Mouse (Mus musculus) right cerebral cortex, postnatal 14 days (tissue): ENCODE results near the gene Mettl5.
"Not testable (repeated sequence)": the region's sequence is repeated elsewhere in the genome, so short reads cannot be mapped to it uniquely, and the experiment has no call there.

ENCODE experiments used
- DNase-seq: peaks from one replicate; pipeline ENCODE4 v3.0.0; 2022

The Mettl5 gene

GRCm38 (mm10) chr2:69885451-69886305 lies at the start of gene Mettl5:
Mettl5 (minus strand) TSS chr2:69885615.
- peak; percentile 93 for DNase-seq

DNA sequence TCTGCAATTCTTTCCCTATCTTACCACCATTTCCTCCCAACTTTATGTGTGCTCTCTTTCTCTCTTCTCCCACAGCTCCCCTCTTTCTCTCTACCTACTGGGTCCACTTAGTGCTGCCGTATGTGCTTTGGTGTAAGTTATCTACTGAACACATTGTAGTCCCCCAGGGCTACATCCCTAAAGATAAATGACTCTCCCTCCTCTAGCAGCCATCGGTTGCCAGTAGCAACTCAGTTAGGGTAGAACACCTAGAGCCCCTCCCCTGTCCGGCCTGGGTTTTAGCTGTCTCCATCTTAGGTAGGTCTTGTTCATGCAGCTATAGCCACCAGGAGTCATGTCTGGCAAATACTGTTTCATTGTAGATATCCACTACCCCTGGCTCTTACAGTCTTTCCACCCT lies 39.5 kb upstream of the Mettl5 start:
- no peak for DNase-seq

- no peak for DNase-seq
Measured at GRCm38 (mm10) chr2:69917301-69917700, 31.9 kb upstream of the Mettl5 start.

- DNase-seq, result no peak
Measured at GRCm38 (mm10) chr2:69912801-69913200, 27.4 kb upstream of the Mettl5 start.

- not testable (repeated sequence) for DNase-seq
Measured at GRCm38 (mm10) chr2:69907394-69907793, 22.0 kb upstream of the Mettl5 start.

DNA sequence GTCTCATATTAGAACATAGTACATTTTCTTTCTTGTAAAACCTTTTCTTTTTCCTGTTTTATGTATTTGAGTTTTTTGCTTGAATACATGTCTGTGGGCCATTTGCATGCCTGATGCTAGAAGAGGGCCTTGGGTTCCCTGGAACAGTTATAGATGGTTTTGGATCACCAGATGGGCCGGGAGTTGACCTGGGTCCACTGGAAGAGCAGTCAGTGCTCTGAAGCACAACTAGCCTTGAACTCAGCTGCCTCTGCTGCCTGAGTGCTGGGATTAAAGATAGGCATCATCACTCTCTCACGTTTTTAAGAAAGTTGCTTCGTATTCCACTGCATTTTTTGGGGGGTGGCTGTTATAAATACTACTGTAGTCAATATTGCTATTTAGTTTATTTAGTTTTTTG lies 18.1 kb upstream of the Mettl5 start:
- DNase-seq, result no peak

GRCm38 (mm10) chr2:69897618-69898575 lies 12.5 kb upstream of the Mettl5 start:
- peak; percentile 40 for DNase-seq

- peak; percentile 98 for DNase-seq
Measured at GRCm38 (mm10) chr2:69897039-69897617, 11.7 kb upstream of the Mettl5 start, which contains the start of gene Ubr3. Ubr3 (plus strand) TSS chr2:69897246.

DNA sequence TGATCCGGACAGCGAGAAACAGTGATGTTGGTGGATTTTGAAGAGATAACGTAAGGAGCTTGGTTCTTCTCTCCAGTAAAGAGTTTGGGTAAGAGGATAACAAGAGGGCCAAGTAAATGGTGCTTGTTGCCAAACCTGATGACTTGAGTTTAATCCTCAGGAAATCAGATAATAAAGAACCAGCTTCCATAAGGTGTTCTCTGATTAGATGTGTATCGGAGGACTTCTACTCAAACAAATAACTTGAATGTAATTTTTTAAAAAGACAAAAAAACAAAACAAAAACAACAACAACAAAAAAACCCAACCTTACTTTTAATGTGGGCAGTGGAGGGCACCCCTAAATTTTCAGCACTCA lies 10.8 kb upstream of the Mettl5 start:
- no peak for DNase-seq

DNA sequence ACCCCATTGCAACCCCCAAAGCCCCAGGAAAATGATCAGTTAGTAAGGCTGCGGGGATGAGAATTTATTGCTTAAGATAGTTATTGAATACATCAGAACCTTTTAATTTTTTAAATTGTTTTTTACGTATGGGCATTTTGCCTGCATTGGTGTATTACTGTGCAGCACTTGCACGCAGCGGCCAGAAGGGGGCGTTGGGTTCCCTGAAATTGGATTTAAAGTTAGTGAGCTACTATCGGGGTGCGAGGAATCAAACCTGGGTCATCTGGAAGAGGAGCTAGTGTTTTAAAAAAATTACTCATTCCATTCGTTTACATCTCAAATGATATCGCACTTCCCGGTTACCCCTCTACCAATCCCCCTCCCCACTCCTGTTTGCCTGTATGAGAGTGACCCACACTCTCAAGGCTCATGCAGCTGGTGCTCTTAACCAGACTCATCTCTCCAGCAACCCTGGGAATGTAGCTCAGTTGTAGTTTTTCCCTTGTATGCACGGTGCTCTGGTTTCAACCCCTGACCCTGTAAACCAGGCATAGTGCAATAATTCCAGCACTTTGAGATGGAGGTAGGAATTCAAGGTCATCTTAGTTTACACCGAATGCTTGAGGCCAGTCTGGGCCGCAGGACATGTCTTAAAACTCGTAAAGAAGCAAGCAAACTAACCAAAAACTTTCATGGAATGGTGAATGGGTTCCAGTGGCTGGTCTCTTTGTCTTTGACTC lies 10.2 kb upstream of the Mettl5 start:
- no peak for DNase-seq

- no peak for DNase-seq
Measured at GRCm38 (mm10) chr2:69893891-69894290, 8.5 kb upstream of the Mettl5 start.

DNA sequence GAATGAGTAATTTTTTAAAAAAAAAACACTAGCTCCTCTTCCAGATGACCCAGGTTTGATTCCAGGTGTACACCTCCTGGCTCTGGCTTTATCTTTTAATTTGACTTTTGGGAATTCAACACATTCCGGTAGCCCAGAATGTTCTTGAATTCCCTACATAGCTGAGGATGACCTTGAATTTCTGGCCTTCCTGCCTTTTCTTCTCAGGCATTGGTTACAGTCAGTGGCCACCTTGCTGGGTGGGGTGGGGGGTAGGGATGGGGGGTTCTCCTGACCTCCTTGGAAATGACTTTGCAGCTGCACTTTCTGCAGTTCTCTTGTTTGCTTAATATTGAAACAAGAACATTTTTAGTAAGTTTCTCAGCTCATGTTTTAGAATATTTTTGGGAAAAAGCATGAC lies 7.7 kb upstream of the Mettl5 start:
- DNase-seq, result no peak

- no peak for DNase-seq
Measured at GRCm38 (mm10) chr2:69890843-69891242, 5.4 kb upstream of the Mettl5 start.

DNA sequence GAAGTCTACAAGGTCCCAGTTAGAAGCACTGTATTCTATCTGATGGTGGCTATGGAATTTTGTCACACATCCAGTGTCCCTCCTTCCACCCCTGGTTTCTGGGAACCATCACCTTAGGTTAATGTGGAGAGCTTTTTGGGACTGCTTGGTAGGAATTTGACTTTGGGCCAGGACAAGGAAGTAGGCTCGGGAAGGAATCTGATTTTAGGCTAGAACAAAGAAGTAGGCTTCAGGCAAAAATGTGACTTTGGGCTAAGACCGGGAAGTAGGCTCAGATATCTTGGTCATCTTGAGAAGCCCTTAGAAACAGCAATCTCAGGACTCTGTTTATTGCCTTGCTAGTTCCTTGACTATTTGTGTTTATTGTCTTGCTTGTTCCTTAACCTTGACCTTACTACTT lies 3.5 kb upstream of the Mettl5 start:
- DNase-seq, result no peak

GRCm38 (mm10) chr2:69885050-69885449 lies 365 bp downstream of the Mettl5 start:
- no peak for DNase-seq

DNA sequence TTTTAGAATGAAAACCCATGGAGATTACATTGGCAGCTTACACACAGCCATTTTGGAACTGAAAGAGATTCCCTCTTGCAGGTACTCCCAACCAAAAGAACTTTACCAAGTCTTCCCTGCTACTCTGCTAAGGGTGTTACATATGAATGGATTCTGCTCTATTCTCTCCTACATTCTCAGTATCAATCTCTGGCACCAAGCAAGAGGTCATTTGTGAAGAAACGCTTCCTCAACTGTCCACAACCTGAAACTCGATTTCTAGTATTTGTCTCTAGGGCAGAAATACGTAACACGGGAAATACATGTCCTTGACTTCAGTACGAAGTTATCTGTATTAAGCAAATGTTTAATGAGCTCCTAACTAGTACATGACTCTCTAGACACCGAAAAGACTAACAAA lies 834 bp downstream of the Mettl5 start:
- DNase-seq, result no peak

DNA sequence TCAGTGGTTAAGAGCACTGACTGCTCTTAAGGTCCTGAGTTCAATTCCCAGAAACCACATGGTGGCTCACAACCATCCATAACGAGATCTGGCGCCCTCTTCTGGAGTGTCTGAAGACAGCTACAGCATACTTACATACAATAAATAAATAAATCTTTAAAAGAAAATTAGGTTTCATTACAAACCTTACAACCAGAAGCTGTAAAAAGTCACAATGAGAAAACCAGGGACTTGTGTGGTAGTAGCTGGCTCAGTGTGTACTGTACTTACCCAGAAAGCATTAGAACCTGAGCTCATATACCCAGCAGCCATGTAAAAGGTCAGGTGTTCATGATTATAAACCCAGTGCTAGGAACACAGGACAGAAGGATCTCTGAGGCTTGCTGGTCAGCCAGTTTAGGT lies 1.4 kb downstream of the Mettl5 start:
- DNase-seq, result no peak

DNA sequence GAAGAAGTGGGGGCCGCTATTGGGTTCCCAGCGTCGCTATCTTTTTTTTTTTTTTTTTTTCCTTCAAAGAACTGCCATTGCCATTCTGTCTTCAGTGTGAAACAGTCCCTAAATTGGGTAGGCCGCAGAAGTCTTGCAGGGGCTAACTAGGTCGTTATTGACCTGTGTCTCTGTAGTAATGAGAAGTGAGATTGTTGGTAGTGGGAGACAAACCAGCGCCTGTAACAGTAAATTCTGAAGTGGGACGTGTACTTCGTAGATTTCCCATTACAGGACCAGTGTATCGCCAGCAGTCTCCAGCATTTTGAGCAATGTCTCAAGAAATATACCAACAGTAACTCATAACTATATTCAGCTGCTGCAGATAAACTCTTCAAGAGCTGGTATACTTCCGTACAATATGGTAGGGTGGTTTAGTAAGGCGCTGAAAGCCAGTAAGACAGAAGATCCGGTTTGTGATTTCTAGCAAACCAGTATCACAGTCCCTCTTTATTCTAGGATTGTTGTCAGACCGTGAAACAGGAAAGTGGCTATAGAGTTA lies 23.2 kb downstream of the Mettl5 start:
- no peak for DNase-seq

DNA sequence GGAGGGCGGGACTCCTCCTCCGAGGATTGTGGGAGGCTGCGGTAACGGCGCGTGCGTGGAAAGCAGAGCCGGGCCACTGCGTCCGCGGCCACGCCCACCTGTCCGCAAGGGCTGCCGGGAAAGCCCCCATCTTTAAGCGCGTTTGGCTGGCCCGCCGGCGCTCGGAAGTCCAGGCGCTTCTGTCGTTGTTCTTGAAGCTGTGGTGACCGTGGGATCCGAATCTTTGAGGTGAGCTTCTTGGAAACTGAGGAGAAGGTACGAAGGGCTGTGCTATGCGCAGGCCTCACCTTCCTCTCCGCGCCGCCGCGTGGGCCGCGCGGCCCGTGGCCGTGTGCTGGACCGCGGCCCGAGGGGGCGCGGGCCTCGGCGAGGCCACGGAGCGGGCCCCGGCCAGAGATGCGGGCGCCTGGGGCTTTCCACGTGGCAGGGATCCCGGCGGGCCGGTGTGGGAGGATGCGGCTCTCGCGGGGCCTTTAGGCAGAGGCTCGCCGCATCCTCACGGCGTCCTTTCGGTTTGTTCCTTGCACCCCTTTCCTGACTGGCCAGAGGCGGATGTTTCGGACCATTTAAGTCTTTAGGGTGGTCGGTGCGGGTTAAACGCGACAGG lies 23.8 kb downstream of the Mettl5 start, which contains the start of gene Ssb:
Ssb (plus strand) TSS at position 78 of the 607 bp plus-strand sequence.
- peak; percentile 94 for DNase-seq

DNA sequence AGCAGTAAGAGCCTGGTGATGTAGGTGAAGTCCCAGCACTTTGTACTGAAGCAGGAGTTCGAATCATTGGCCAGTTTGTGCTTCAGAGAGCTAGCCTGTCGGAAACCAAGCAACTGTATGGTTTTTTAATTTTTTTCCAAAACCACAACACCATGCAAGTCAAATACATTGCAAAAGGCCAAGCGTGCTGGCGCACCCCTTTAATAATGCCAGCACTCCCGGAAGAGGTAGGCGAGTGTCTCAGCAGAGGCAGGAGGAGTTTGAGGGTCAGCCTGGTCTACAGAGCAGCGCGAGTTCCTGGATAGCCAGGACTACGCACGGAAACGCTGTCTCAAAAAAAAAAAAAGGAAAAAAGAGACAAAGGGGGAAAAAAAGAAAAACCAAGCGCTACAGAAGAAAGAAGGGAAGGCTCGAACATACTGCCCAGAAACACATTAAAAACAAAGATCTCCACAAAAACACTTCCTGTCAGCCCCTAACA lies 24.4 kb downstream of the Mettl5 start:
- DNase-seq, result no peak

DNA sequence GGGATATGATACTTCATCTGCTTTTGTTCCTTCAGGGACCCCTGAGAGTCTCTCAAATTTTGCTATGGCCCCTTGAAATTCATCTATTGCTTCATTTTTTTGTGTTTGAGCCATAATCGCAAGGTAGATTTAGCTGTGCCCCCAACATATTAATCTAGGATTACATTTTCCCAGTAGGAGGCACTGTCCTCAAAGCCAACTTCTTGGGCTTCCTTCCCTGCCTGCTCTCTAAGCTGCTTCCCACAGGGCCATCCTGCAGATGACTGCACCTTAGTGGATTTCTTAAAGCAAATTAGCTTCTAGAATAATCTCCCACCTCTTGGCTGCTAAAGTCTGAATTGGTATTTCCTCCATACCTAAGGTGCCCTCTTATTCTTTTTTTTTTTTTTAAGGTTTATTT lies 27.5 kb downstream of the Mettl5 start:
- no peak for DNase-seq

GRCm38 (mm10) chr2:69856392-69856791 lies 29.0 kb downstream of the Mettl5 start:
- DNase-seq, result no peak
